Mouse (Mus musculus) adrenal gland, adult 10 weeks (tissue): Measurements from ENCODE around the gene Naalad2. TPM values are rescaled to one million over a fixed set of nuclear protein-coding genes. Genes with fewer than 3 reads are reported as not detected.

Experiments used
- polyA plus RNA-seq: library from polyadenylated mRNA; stranded (reverse); fragments of 350-450 nt; fragmentation: Illumina TruSeq; extraction: RNeasy Lipid Tissue Mini Kit (QIAGEN cat#74804); gene quantifications from one replicate; pipeline ENCODE4 v1.2.3, GENCODE M21; 2014; ENCODE audit warnings: low read depth, low replicate concordance

Naalad2 gene
- polyA plus RNA-seq: 20.0 TPM

DNA sequence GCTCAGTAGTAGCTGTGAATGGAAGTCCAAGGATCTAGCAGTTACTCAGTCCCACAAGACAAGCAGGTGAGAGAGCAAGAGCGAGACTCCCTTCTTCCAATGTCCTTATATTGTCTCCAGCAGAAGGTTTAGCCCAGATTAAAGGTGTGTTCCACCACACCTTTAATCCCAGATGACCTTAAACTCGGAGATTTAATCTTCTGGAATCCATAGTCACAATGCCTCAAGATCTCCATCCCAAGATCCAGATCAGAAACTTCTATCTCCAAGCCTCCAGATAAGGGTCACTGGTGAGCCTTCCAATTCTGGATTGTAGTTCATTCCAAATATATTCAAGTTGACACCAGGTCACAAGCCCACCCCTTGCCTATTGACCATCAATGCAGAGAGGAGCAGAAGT is at the start of gene Naalad2:
Gene Naalad2 (minus strand): TSS at position 101 of the 400 bp plus-strand sequence.

DNA sequence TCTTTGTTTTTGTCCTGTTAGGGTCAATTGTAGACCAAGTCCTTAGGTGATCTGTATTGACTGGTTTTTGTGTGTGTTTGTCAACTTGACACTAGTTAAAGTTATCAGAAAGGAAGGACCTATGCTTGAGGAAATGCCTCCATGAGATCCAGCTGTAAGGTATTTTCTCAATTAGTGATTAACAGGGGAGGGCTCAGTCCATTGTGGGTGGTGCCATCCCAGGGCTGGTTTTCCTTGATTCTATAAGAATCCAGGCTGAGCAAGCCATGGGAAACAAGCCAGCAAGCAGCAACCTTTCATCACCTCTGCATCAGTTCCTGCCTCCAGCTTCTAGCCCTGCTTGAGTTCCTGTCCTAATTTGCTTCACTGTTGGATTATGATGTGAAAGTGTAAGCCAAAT is 27.6 kb upstream of the Naalad2 start, which contains the start of gene Mbd3l2:
Gene Mbd3l2 (plus strand): TSS at position 301 of the 400 bp plus-strand sequence.

GRCm38 (mm10) chr9:18404118-18404517 is 1.3 kb upstream of the Naalad2 start, which contains the start of gene Ubtfl1:
Gene Ubtfl1, plus strand, starts transcription at chr9:18404418.

DNA sequence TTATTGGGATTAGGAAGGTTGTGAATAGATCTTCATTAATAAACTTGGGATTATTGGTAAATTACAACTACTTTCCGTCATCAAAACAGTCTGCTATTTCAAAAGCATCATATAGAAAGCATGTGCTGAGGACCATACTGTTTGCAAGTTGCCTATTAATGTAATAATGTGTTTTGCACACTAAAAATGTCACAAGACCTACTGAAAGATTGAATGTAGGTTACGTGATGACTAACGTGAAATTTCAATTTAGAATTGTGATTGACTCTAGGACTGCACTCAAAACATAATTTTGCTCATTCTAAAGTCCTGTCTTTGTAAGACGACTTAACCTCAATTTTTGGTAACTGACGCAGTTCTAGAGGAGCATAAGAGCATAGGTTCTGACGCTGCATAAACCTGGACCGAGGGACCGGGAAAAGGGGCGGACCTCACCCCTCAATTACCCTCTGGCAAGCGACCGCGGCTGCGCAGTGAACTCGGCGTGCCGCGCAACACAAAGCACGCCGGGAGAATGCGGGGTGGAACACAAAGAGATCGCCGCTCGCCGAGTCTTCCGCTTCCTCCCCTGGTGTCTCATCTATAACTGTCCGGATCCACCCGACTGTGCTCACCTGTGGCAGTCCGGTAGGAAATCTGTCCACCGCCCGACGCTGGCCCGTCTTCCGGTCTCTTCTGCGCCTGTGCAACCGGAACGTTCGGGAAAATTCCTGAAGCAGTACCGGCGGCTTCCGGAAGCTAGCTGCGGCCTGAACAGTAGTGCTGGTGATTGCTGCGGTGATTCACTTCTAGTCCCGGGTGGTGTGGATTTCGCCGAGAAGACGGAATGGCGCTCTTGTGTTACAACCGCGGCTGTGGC is 111.0 kb downstream of the Naalad2 start, which contains the start of gene Chordc1:
Gene Chordc1 (plus strand): TSS at position 555 of the 859 bp plus-strand sequence.

Other genes with a start within 250 kb of the Naalad2 start
- gene Chordc1, start 110.9 kb downstream of the Naalad2 start, polyA plus RNA-seq: 328 TPM
- not detected for gene Ubtfl1, start 1.4 kb upstream of the Naalad2 start, polyA plus RNA-seq
- gene Mbd3l2, start 27.7 kb upstream of the Naalad2 start, polyA plus RNA-seq: not detected
- gene Zfp558, start 75.3 kb upstream of the Naalad2 start, polyA plus RNA-seq: 7.0 TPM
- gene Mbd3l1, start 75.4 kb upstream of the Naalad2 start, polyA plus RNA-seq: not detected